Mouse (Mus musculus): ENCODE data around the gene Cyp4f18. TPM values are rescaled to one million over a fixed set of nuclear protein-coding genes. Genes with fewer than 3 reads are reported as not detected.
"Not testable (repeated sequence)": the region's sequence is repeated elsewhere in the genome, so short reads cannot be mapped to it uniquely, and the experiment has no call there.

Cyp4f18 gene
- polyA plus RNA-seq (2015; fragmentation: Nextera tagmentation; extraction: Ambion mirVana), result 1.8 and 1.9 TPM in 2 replicates

DNA sequence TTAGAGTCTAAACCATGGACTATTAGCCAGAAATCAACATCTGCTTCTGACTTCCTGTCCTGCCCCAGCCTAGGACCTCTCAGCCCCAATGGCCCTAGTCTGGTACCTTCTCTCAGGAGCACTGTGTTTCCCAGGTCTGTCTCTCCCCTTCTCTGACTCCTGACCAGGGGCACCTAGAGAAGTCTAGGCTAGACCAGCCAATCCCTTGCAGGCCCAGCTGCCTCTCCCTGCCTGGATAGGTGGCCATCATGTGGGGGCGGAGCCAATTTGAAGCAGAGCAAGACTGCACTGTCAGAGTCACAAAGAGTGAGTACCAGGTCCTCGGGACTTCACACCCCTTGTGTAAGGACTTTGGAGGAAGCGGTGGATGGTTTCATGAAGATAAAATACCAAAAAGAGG, at the start of gene Cyp4f18:
TSS of gene Cyp4f18 (minus strand) at position 154 of the 400 bp plus-strand sequence.
- Histone ChIP-seq H3K36me3 (ENCODE audit: insufficient read depth, low read length) (no peaks in the 10 kb centered on the region), H3K4me1 (ENCODE audit: insufficient read depth, low read length) (no peaks in the 10 kb centered on the region), H3K27me3 (ENCODE audit: insufficient read depth, low read length) (no peaks in the 10 kb centered on the region), H3K9me3 (ENCODE audit: low read length) (no peaks in the 10 kb centered on the region), H3K27ac (ENCODE audit: low read length) (no peak within 1 kb of the TSS), H3K9ac (replicated peaks; ENCODE audit: low read length) (no peak within 1 kb of the TSS), H3K4me3 (ENCODE audit: low read length) (no peak within 1 kb of the TSS), H3K4me2 (replicated peaks; ENCODE audit: low read depth, low read length) (no peak within 1 kb of the TSS)
- 70% methylated on average over 3 of the region's 3 CpGs for WGBS
- no peak for ATAC-seq (ENCODE audit: low FRiP score, low TSS enrichment)

DNA sequence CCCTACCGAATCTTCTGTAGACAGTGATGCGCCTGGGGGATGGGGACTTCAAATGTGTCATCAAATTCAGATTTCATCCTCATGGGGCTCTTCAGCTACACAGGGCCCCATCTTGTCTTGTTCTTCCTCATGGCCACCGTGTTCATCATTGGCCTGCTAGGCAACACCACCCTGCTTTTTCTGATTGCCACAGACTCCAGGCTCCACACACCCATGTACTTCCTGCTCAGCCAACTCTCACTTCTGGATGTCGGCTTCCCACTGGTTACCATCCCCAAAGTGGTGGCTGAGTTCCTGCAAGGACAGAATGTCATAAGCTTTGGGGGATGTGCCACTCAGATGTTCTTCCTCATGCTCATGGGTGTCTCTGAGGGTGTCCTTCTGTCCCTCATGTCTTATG, 48.2 kb upstream of the Cyp4f18 start:
- H3K9me3 ChIP-seq (ENCODE audit: low read length); H3K9ac ChIP-seq (replicated peaks; ENCODE audit: low read length); H3K4me3 ChIP-seq (ENCODE audit: low read length); H3K27ac ChIP-seq (ENCODE audit: low read length); H3K27me3 ChIP-seq (ENCODE audit: insufficient read depth, low read length); ATAC-seq (ENCODE audit: low FRiP score, low TSS enrichment); H3K4me2 ChIP-seq (replicated peaks; ENCODE audit: low read depth, low read length); H3K4me1 ChIP-seq (ENCODE audit: insufficient read depth, low read length); H3K36me3 ChIP-seq (ENCODE audit: insufficient read depth, low read length): not testable (repeated sequence)
- WGBS, result 99% methylated on average over 3 of the region's 4 CpGs

DNA sequence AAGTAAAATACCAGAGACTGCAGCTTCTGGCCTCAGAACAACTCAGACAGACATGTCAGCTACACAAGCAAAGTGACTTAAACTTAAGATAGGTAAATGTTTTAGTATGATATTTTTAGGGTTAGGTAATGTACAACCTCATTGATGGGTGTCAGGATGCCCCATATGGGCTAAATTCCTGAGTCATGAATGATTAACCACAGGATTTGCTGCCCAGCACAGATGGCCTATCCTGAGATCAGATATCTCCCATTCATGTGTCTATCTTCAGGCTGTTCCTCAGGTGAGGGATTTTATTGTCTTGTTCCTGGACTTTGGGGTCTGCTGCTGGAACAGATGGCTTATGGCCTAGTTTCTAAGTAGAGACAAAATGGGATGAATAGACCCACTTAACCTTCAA, 45.2 kb upstream of the Cyp4f18 start:
- H3K36me3 ChIP-seq (ENCODE audit: insufficient read depth, low read length); H3K9me3 ChIP-seq (ENCODE audit: low read length); H3K27me3 ChIP-seq (ENCODE audit: insufficient read depth, low read length); H3K4me1 ChIP-seq (ENCODE audit: insufficient read depth, low read length); H3K4me3 ChIP-seq (ENCODE audit: low read length); H3K4me2 ChIP-seq (replicated peaks; ENCODE audit: low read depth, low read length); H3K27ac ChIP-seq (ENCODE audit: low read length); H3K9ac ChIP-seq (replicated peaks; ENCODE audit: low read length); ATAC-seq (ENCODE audit: low FRiP score, low TSS enrichment): not testable (repeated sequence)

DNA sequence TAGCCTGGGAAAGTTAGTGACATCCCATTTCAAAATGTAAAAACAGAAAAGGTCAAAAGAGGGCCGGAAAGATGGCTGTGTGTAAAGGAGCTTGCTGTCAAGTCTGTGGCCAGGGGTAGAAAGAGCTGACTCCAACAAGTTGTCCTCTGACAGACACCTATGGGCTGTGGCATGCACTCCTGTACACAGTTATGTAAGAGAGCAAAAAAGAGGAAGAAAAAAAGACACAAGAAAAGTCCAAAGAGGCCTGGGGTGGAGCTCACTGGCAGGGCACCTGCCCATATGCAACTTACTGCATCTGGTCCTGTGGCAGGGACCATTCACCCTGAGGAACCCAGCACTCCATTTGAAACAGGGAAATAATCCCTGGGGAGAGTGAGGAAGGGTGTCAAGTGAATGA, 33.1 kb upstream of the Cyp4f18 start:
- Histone ChIP-seq H3K4me1 (ENCODE audit: insufficient read depth, low read length) (no peaks in the 10 kb centered on the region), H3K9me3 (ENCODE audit: low read length) (no peaks in the 10 kb centered on the region), H3K27ac (ENCODE audit: low read length) (no peak overlapping the region), H3K4me3 (ENCODE audit: low read length) (no peak overlapping the region), H3K9ac (replicated peaks; ENCODE audit: low read length) (no peak overlapping the region), H3K4me2 (replicated peaks; ENCODE audit: low read depth, low read length) (no peak overlapping the region), H3K27me3 (ENCODE audit: insufficient read depth, low read length) (no peaks in the 10 kb centered on the region), H3K36me3 (ENCODE audit: insufficient read depth, low read length) (no peaks in the 10 kb centered on the region)
- WGBS, result 79% methylated on average over 1 of the region's 1 CpGs
- no peak for ATAC-seq (ENCODE audit: low FRiP score, low TSS enrichment)

DNA sequence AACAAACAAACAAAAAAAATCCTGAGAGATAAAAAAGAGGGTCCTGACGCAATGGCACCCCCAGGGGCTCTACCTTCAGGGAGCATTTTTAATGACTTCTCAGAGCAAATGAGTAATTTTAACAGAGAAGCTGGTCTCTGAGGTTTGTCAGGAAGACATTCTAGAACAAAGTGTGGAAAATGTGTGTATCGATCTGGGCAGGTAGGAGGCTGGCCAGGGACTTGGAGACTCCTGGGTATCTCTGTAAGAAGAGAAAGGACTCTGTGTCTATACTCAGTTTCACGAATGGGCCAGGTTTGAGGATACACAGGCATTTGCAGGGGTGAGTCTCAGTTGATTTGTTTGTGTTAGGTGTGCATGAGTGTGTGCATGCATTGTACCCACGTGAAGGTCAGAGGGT, 31.5 kb upstream of the Cyp4f18 start, which contains the start of gene Olfr372:
TSS of gene Olfr372 (plus strand) at position 301 of the 400 bp plus-strand sequence.
- not testable (repeated sequence) for H3K27ac ChIP-seq (ENCODE audit: low read length); H3K4me2 ChIP-seq (replicated peaks; ENCODE audit: low read depth, low read length); ATAC-seq (ENCODE audit: low FRiP score, low TSS enrichment); H3K9ac ChIP-seq (replicated peaks; ENCODE audit: low read length); H3K27me3 ChIP-seq (ENCODE audit: insufficient read depth, low read length); H3K4me1 ChIP-seq (ENCODE audit: insufficient read depth, low read length); H3K9me3 ChIP-seq (ENCODE audit: low read length); H3K36me3 ChIP-seq (ENCODE audit: insufficient read depth, low read length); H3K4me3 ChIP-seq (ENCODE audit: low read length)
- 73% methylated on average over 4 of the region's 4 CpGs for WGBS

DNA sequence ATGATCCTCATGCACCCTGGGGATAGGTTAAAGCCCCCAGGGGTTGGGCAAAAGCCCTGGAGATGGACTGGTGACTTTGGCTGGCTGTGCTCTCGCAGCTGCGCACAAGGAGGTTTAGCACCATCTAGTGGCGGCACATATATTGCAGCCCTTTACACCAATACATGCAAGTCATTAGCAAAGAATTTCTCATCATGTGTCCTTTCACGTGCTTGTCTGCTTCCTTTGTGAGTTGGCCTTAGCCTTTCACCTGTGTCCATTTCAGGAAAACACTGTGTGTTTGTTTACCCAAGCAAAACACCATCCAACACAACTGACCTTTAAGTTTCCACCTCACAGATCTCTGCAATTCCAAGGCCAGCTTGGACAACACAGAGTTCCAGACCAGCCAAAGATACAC, 23.5 kb upstream of the Cyp4f18 start:
- not testable (repeated sequence) for H3K27ac ChIP-seq (ENCODE audit: low read length); ATAC-seq (ENCODE audit: low FRiP score, low TSS enrichment)
- WGBS, result 37% methylated on average over 2 of the region's 4 CpGs

DNA sequence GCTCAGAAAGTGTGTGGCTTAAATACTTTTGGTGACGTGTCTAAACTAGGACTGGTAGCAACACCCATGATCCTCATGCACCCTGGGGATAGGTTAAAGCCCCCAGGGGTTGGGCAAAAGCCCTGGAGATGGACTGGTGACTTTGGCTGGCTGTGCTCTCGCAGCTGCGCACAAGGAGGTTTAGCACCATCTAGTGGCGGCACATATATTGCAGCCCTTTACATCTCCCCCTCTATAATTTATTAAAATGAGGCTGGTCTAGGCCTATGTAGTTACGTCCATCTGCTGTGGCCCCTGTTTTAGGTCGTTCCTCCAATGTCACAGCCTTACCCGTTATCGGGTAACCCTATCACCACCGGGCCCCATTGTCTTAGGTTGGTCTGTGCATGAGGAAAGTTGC, 15.5 kb upstream of the Cyp4f18 start:
- H3K27me3 ChIP-seq (ENCODE audit: insufficient read depth, low read length); H3K4me3 ChIP-seq (ENCODE audit: low read length); H3K4me1 ChIP-seq (ENCODE audit: insufficient read depth, low read length); H3K36me3 ChIP-seq (ENCODE audit: insufficient read depth, low read length); H3K9ac ChIP-seq (replicated peaks; ENCODE audit: low read length); H3K27ac ChIP-seq (ENCODE audit: low read length); ATAC-seq (ENCODE audit: low FRiP score, low TSS enrichment); H3K9me3 ChIP-seq (ENCODE audit: low read length); H3K4me2 ChIP-seq (replicated peaks; ENCODE audit: low read depth, low read length): not testable (repeated sequence)
- 10% methylated on average over 4 of the region's 9 CpGs for WGBS

More for the DNA sequence above, 23.5 kb upstream of the Cyp4f18 start:
- not testable (repeated sequence) for H3K4me1 ChIP-seq (ENCODE audit: insufficient read depth, low read length); H3K4me2 ChIP-seq (replicated peaks; ENCODE audit: low read depth, low read length); H3K4me3 ChIP-seq (ENCODE audit: low read length); H3K27me3 ChIP-seq (ENCODE audit: insufficient read depth, low read length); H3K36me3 ChIP-seq (ENCODE audit: insufficient read depth, low read length); H3K9me3 ChIP-seq (ENCODE audit: low read length); H3K9ac ChIP-seq (replicated peaks; ENCODE audit: low read length)

DNA sequence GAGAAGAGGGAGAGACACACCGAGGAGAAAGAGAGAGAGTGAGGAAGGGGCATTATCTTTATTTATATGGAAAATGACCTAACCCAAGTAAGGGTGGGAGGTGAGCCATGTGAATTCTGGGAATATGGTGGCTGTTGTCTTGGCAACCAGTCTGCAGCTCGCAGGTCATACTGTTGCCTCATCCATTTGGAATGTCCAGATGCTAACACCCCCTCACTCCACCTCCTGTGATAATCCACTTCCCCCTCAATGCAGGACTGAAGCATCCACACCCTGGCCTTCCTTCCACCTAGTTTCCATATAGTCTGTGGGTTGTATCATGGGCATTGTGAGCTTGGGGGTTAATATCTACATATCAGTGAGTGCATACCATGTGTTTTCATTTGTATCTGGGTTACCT, 10.4 kb upstream of the Cyp4f18 start:
- Histone ChIP-seq H3K4me2 (replicated peaks; ENCODE audit: low read depth, low read length) (no peak overlapping the region), H3K9me3 (ENCODE audit: low read length) (no peaks in the 10 kb centered on the region), H3K4me3 (ENCODE audit: low read length) (no peak overlapping the region), H3K9ac (replicated peaks; ENCODE audit: low read length) (no peak overlapping the region), H3K36me3 (ENCODE audit: insufficient read depth, low read length) (no peaks in the 10 kb centered on the region), H3K4me1 (ENCODE audit: insufficient read depth, low read length) (no peaks in the 10 kb centered on the region), H3K27ac (ENCODE audit: low read length) (no peak overlapping the region), H3K27me3 (ENCODE audit: insufficient read depth, low read length) (no peaks in the 10 kb centered on the region)
- 53% methylated on average over 2 of the region's 2 CpGs for WGBS
- no peak for ATAC-seq (ENCODE audit: low FRiP score, low TSS enrichment)

DNA sequence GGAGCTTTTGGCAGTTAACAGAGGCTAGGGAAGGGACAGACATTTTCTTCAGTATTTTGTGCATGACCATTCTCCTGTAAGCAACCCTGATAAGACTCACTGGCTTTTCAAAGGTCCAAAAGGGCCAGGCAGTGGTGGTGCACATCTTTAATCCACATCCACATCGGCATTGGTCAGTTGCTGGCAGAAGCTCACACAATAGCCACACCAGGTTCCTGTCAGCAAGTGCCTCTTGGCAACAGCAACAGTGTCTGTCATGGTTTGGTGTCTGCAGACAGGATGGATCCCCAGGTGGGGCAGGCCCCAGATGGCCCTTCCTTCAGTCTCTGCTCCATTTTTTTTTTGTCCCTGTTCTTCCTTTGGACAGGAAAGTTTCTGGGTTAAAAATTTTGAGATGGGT, 9.6 kb upstream of the Cyp4f18 start:
- WGBS, result 83% methylated on average over 1 of the region's 1 CpGs

DNA sequence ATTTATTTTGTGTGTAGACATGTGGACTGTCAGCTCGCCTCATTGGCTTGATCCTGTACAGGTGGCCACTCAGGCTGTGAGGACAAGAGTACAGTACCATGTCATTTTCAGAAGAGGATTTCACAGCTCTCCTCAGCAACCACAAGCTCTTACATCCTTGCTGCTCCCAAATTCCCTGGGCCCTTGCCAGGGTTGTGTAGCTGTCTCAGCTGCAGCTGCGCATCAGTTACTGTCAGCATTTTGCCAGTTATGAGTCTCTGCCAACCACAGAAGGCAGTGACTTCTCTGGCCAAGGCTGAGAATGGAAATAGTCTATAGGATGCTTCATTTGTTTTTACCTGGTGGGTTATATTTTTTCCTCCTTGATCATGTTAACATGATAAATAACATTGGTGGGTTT, 8.7 kb upstream of the Cyp4f18 start:
- H3K9me3 ChIP-seq (ENCODE audit: low read length), result no peaks in the 10 kb centered on the region
- H3K36me3 ChIP-seq (ENCODE audit: insufficient read depth, low read length), result no peaks in the 10 kb centered on the region
- no peak overlapping the region for H3K4me3 ChIP-seq (ENCODE audit: low read length)
- no peak overlapping the region for H3K9ac ChIP-seq (replicated peaks; ENCODE audit: low read length)
- no peaks in the 10 kb centered on the region for H3K4me1 ChIP-seq (ENCODE audit: insufficient read depth, low read length)
- H3K27me3 ChIP-seq (ENCODE audit: insufficient read depth, low read length), result no peaks in the 10 kb centered on the region
- WGBS, result 71% methylated on average over 2 of the region's 2 CpGs
- no peak overlapping the region for H3K4me2 ChIP-seq (replicated peaks; ENCODE audit: low read depth, low read length)
- ATAC-seq (ENCODE audit: low FRiP score, low TSS enrichment), result no peak
- H3K27ac ChIP-seq (ENCODE audit: low read length), result no peak overlapping the region

More for the DNA sequence above, 9.6 kb upstream of the Cyp4f18 start:
- H3K4me1 ChIP-seq (ENCODE audit: insufficient read depth, low read length); ATAC-seq (ENCODE audit: low FRiP score, low TSS enrichment); H3K27me3 ChIP-seq (ENCODE audit: insufficient read depth, low read length); H3K9me3 ChIP-seq (ENCODE audit: low read length); H3K4me2 ChIP-seq (replicated peaks; ENCODE audit: low read depth, low read length); H3K9ac ChIP-seq (replicated peaks; ENCODE audit: low read length); H3K36me3 ChIP-seq (ENCODE audit: insufficient read depth, low read length); H3K4me3 ChIP-seq (ENCODE audit: low read length); H3K27ac ChIP-seq (ENCODE audit: low read length): not testable (repeated sequence)

DNA sequence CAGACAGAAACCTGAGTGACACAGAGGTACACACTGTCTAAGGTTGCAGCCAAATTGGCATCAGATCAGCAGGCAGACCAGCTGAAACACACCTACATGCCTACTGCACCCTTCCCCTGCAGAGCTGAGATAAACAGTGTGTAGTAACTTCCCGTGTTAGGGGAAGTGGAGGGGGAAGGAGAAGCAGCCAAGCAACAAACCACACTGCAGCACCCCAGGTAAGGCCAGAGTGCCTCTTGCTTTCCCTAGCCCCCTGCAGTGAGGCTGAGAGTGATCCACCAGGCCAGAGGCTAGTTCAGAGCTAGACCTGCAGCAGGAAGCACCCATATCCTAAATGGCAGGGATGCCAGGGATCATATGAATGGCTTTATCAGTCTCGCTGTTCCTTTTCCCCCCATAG, 7.9 kb upstream of the Cyp4f18 start:
- H3K9me3 ChIP-seq (ENCODE audit: low read length); H3K27ac ChIP-seq (ENCODE audit: low read length); H3K36me3 ChIP-seq (ENCODE audit: insufficient read depth, low read length); ATAC-seq (ENCODE audit: low FRiP score, low TSS enrichment); H3K4me2 ChIP-seq (replicated peaks; ENCODE audit: low read depth, low read length); H3K9ac ChIP-seq (replicated peaks; ENCODE audit: low read length); H3K4me1 ChIP-seq (ENCODE audit: insufficient read depth, low read length); H3K4me3 ChIP-seq (ENCODE audit: low read length); H3K27me3 ChIP-seq (ENCODE audit: insufficient read depth, low read length): not testable (repeated sequence)
- 73% methylated on average over 2 of the region's 2 CpGs for WGBS

All from kidney, embryonic 16.5 days (tissue).